Mouse (Mus musculus) midbrain, embryonic 11.5 days (tissue): ENCODE results near the gene Hist1h2bm. TPM values are rescaled to one million over a fixed set of nuclear protein-coding genes. Genes with fewer than 3 reads are reported as not detected.
"Not testable (repeated sequence)": the region's sequence is repeated elsewhere in the genome, so short reads cannot be mapped to it uniquely, and the experiment has no call there.

Experiments used
- ATAC-seq: fragments of 200-750 bp; cut with Nextera tagmentation; 2 replicates; pipeline ENCODE4 v1.8.0; 2017; ENCODE audit warnings: moderate TSS enrichment, moderate library complexity; ENCODE audit not compliant: low FRiP score
- DNase-seq: peaks from one replicate; pipeline ENCODE4 v3.0.0; 2015; ENCODE audit warnings: low spot score; ENCODE audit errors: missing footprints
- H3K27ac ChIP-seq: fragments of 300-500 bp; sonication (generic); 2 replicates; pipeline ENCODE4 v1.5.1; 2014; ENCODE audit warnings: low read depth, low read length
- H3K27me3 ChIP-seq: fragments of 300-500 bp; sonication (generic); 2 replicates; pipeline ENCODE4 v1.6.1; 2014; ENCODE audit warnings: mild to moderate bottlenecking, low read length, moderate library complexity, mixed read lengths; ENCODE audit not compliant: control insufficient read depth, insufficient read depth
- H3K36me3 ChIP-seq: fragments of 300-500 bp; sonication (generic); 2 replicates; pipeline ENCODE4 v1.6.1; 2014; ENCODE audit warnings: mild to moderate bottlenecking, low read length, moderate library complexity, mixed read lengths; ENCODE audit not compliant: control insufficient read depth, insufficient read depth
- H3K4me1 ChIP-seq: fragments of 300-500 bp; sonication (generic); 2 replicates; pipeline ENCODE4 v1.6.1; 2014; ENCODE audit warnings: low read length; ENCODE audit not compliant: control insufficient read depth, insufficient read depth
- H3K4me2 ChIP-seq: fragments of 300-500 bp; sonication (generic); 2 replicates; pipeline ENCODE4 v1.6.1; 2014; ENCODE audit warnings: mild to moderate bottlenecking, moderate library complexity
- H3K4me3 ChIP-seq: fragments of 300-500 bp; sonication (generic); 2 replicates; pipeline ENCODE4 v1.5.1; 2014; ENCODE audit warnings: low read depth, low read length
- H3K9ac ChIP-seq: fragments of 300-500 bp; sonication (generic); 2 replicates; pipeline ENCODE4 v1.6.1; 2014; ENCODE audit warnings: low read length
- H3K9me3 ChIP-seq: fragments of 300-500 bp; sonication (generic); 2 replicates; pipeline ENCODE4 v1.6.1; 2016; ENCODE audit warnings: low read length; ENCODE audit not compliant: control insufficient read depth
- WGBS: fragments of 180-500 bp; shearing (Covaris S2); extraction: QIAGEN DNeasy Blood & Tissue Kit; methylation state at CpG from one replicate; pipeline ENCODE4 v1.1.7; 2014; 5-methylcytosine and 5-hydroxymethylcytosine counted together
- polyA plus RNA-seq: library from polyadenylated mRNA; unstranded; fragments of >200 nt; fragmentation: Nextera tagmentation; extraction: Ambion mirVana; gene quantifications from 2 replicates; pipeline ENCODE4 v1.2.1, GENCODE M21; 2014

The Hist1h2bm gene
- polyA plus RNA-seq: 4.2 and 5.7 TPM in 2 replicates

- not testable (repeated sequence) for H3K36me3 ChIP-seq, H3K9me3 ChIP-seq, H3K27me3 ChIP-seq
- Histone ChIP-seq H3K27ac (peak within 1 kb of the TSS; percentile 94), H3K4me3 (peak within 1 kb of the TSS; percentile 28), H3K4me2 (peak within 1 kb of the TSS; percentile 49), H3K4me1 (peaks cover 12% of the 10 kb centered on the region), H3K9ac (peak within 1 kb of the TSS; percentile 76)
- ATAC-seq (peak; percentile 94), DNase-seq (peak; percentile 98)
- WGBS: 0% methylated on average over 37 of the region's 37 CpGs
These were observed at the start of gene Hist1h2bm for GRCm38 (mm10) chr13:21721757-21722372. Gene Hist1h2bm, plus strand, starts transcription at chr13:21722044.

GRCm38 (mm10) chr13:21677305-21677704 lies 44.5 kb upstream of the Hist1h2bm start, which contains the start of gene Olfr1360:
Gene Olfr1360, minus strand, starts transcription at chr13:21677405.
- 87% methylated on average over 2 of the region's 2 CpGs for WGBS
- Histone ChIP-seq H3K4me3 (no peak within 1 kb of the TSS), H3K9me3 (no peaks in the 10 kb centered on the region), H3K27me3 (no peaks in the 10 kb centered on the region), H3K36me3 (no peaks in the 10 kb centered on the region), H3K9ac (no peak within 1 kb of the TSS), H3K4me2 (no peak within 1 kb of the TSS), H3K27ac (no peak within 1 kb of the TSS), H3K4me1 (no peaks in the 10 kb centered on the region)
- no peak for DNase-seq
- ATAC-seq: no peak

GRCm38 (mm10) chr13:21697811-21698210 lies 24.0 kb upstream of the Hist1h2bm start, which contains the start of gene Olfr1359:
Gene Olfr1359, plus strand, starts transcription at chr13:21698111.
- Histone ChIP-seq H3K4me2 (no peak within 1 kb of the TSS), H3K4me1 (no peaks in the 10 kb centered on the region), H3K9ac (no peak within 1 kb of the TSS), H3K27me3 (no peaks in the 10 kb centered on the region), H3K27ac (no peak within 1 kb of the TSS), H3K4me3 (no peak within 1 kb of the TSS), H3K36me3 (no peaks in the 10 kb centered on the region), H3K9me3 (no peaks in the 10 kb centered on the region)
- DNase-seq (no peak), ATAC-seq (no peak)

GRCm38 (mm10) chr13:21706669-21707068 lies 15.2 kb upstream of the Hist1h2bm start:
- WGBS: 73% methylated on average over 4 of the region's 4 CpGs
- Histone ChIP-seq H3K4me3 (no peak overlapping the region), H3K36me3 (no peaks in the 10 kb centered on the region), H3K27ac (no peak overlapping the region), H3K9me3 (no peaks in the 10 kb centered on the region), H3K27me3 (no peaks in the 10 kb centered on the region), H3K4me1 (no peaks in the 10 kb centered on the region; the same call in 1 of the 2 replicates), H3K4me2 (no peak overlapping the region), H3K9ac (no peak overlapping the region)
- DNase-seq: no peak
- no peak for ATAC-seq

- DNase-seq (peak; percentile 99), ATAC-seq (peak; percentile 80)
- Histone ChIP-seq H3K4me1 (peaks cover 4% of the 10 kb centered on the region), H3K27me3 (no peaks in the 10 kb centered on the region), H3K9me3 (no peaks in the 10 kb centered on the region), H3K4me2 (peak overlapping the region; percentile 39), H3K4me3 (peak overlapping the region; percentile 61), H3K27ac (peak overlapping the region; percentile 36; the same call in 1 of the 2 replicates), H3K9ac (peak overlapping the region; percentile 68), H3K36me3 (no peaks in the 10 kb centered on the region)
- under 1% methylated on average over 32 of the region's 32 CpGs for WGBS
These were observed 11.7 kb upstream of the Hist1h2bm start for GRCm38 (mm10) chr13:21710031-21710711.

- 2% methylated on average over 22 of the region's 22 CpGs for WGBS
- H3K4me3 ChIP-seq: peak overlapping the region; percentile 43
- no peak overlapping the region for H3K27ac ChIP-seq
- no peaks in the 10 kb centered on the region for H3K9me3 ChIP-seq
- H3K9ac ChIP-seq: peak overlapping the region; percentile 57
- H3K4me2 ChIP-seq: peak overlapping the region; percentile 61
- no peaks in the 10 kb centered on the region for H3K36me3 ChIP-seq
- DNase-seq (peak; percentile 99), ATAC-seq (peak; percentile 82)
- no peaks in the 10 kb centered on the region for H3K27me3 ChIP-seq
- peaks cover 8% of the 10 kb centered on the region for H3K4me1 ChIP-seq
These were observed 10.9 kb upstream of the Hist1h2bm start for GRCm38 (mm10) chr13:21710821-21711525.

- Histone ChIP-seq H3K4me2 (peak overlapping the region; percentile 61), H3K4me1 (peaks cover 8% of the 10 kb centered on the region), H3K27ac (no peak overlapping the region), H3K4me3 (peak overlapping the region; percentile 43), H3K9ac (no peak overlapping the region), H3K27me3 (no peaks in the 10 kb centered on the region), H3K36me3 (no peaks in the 10 kb centered on the region), H3K9me3 (no peaks in the 10 kb centered on the region)
- ATAC-seq (no peak), DNase-seq (no peak)
- 28% methylated on average over 4 of the region's 4 CpGs for WGBS
These were observed 10.1 kb upstream of the Hist1h2bm start for GRCm38 (mm10) chr13:21711698-21712097.

GRCm38 (mm10) chr13:21714725-21715124 lies 7.1 kb upstream of the Hist1h2bm start:
- peak overlapping the region; percentile 44 for H3K4me3 ChIP-seq
- H3K9ac ChIP-seq: peak overlapping the region; percentile 75
- ATAC-seq (no peak), DNase-seq (peak; percentile 95)
- H3K9me3 ChIP-seq: no peaks in the 10 kb centered on the region
- H3K36me3 ChIP-seq: no peaks in the 10 kb centered on the region
- 2% methylated on average over 7 of the region's 7 CpGs for WGBS
- H3K4me2 ChIP-seq: peak overlapping the region; percentile 80
- peaks cover 16% of the 10 kb centered on the region for H3K4me1 ChIP-seq
- H3K27me3 ChIP-seq: no peaks in the 10 kb centered on the region
- H3K27ac ChIP-seq: peak overlapping the region; percentile 92
